Mouse (Mus musculus): ENCODE measurements at regions not wholly inside any gene's neighbourhood (a gene's known extent, or its start where the extent isn't known, plus 50 kb on each side); places are given as distances from the start of the nearest gene placed in this dataset.

GRCm38 (mm10) chr17:75716458-75716857, 164.7 kb upstream of the Fam98a start:
- no peaks in the 10 kb centered on the region for H3K36me3 ChIP-seq (ENCODE audit: control insufficient read depth, insufficient read depth, low read length, poor library complexity, severe bottlenecking)

GRCm38 (mm10) chr17:75714578-75714977, 162.8 kb upstream of the Fam98a start:
- H3K27me3 ChIP-seq (ENCODE audit: control insufficient read depth, insufficient read depth, low read length, poor library complexity, severe bottlenecking), result no peaks in the 10 kb centered on the region; the same call in 1 of the 2 replicates
- H3K36me3 ChIP-seq (ENCODE audit: control insufficient read depth, insufficient read depth, low read length, poor library complexity, severe bottlenecking), result no peaks in the 10 kb centered on the region
- no peak for DNase-seq (ENCODE audit: low read depth, low spot score)

More at GRCm38 (mm10) chr17:75716458-75716857, 164.7 kb upstream of the Fam98a start:
- H3K27me3 ChIP-seq (ENCODE audit: control insufficient read depth, insufficient read depth, low read length, poor library complexity, severe bottlenecking), result no peaks in the 10 kb centered on the region
- DNase-seq (ENCODE audit: low read depth, low spot score), result no peak

DNA sequence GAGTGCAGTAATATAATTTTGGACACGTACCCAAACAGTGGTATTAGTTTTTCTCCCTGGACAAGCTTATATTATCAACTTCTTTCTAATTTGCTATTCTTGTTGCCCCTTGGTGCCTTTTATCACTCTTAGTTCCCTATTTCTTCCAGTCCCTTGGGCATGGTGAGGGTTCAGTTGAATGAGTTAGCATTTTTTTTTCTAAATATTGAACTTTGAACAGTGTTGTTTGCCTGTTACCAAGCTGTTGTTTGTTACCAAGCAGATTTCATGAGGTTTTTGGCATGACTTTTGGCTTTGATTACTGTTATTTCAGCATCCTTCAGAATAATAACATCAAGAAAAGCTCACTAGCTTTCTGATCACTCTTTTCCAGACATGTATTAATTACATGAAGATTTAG, 162.3 kb upstream of the Fam98a start:
- H3K27me3 ChIP-seq (ENCODE audit: control insufficient read depth, insufficient read depth, low read length, poor library complexity, severe bottlenecking), result no peaks in the 10 kb centered on the region; the same call in 1 of the 2 replicates
- H3K36me3 ChIP-seq (ENCODE audit: control insufficient read depth, insufficient read depth, low read length, poor library complexity, severe bottlenecking), result no peaks in the 10 kb centered on the region
- no peak for DNase-seq (ENCODE audit: low read depth, low spot score)

DNA sequence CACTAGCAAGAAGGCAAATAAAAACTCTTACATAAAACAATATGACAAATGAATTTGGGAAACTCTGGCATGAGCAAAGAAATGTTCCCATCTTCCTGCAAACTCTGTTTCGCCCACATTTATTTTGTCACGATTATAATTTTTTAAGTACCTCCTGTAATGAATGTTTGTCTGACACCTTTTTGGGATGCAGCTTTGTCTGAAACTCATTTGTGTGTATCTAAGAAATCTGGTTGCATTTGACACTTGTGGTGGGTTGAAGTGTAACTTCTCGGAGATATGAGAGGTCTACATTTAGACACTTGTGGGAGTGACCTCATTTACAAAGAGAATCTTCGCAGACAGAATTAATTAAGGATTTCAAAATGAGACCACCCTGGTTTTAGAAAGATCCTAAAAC, 155.9 kb upstream of the Fam98a start:
- no peaks in the 10 kb centered on the region; the same call in 1 of the 2 replicates for H3K27me3 ChIP-seq (ENCODE audit: control insufficient read depth, insufficient read depth, low read length, poor library complexity, severe bottlenecking)
- no peak for DNase-seq (ENCODE audit: low read depth, low spot score)
- H3K36me3 ChIP-seq (ENCODE audit: control insufficient read depth, insufficient read depth, low read length, poor library complexity, severe bottlenecking), result no peaks in the 10 kb centered on the region

- no peaks in the 10 kb centered on the region for H3K36me3 ChIP-seq (ENCODE audit: control insufficient read depth, insufficient read depth, low read length, poor library complexity, severe bottlenecking)
- H3K27me3 ChIP-seq (ENCODE audit: control insufficient read depth, insufficient read depth, low read length, poor library complexity, severe bottlenecking), result no peaks in the 10 kb centered on the region
- DNase-seq (ENCODE audit: low read depth, low spot score), result no peak
Measured at GRCm38 (mm10) chr17:75705357-75705756, 153.6 kb upstream of the Fam98a start.

- Histone ChIP-seq H3K27me3 (ENCODE audit: control insufficient read depth, insufficient read depth, low read length, poor library complexity, severe bottlenecking) (no peaks in the 10 kb centered on the region), H3K36me3 (ENCODE audit: control insufficient read depth, insufficient read depth, low read length, poor library complexity, severe bottlenecking) (no peaks in the 10 kb centered on the region)
- no peak for DNase-seq (ENCODE audit: low read depth, low spot score)
Measured at GRCm38 (mm10) chr17:75703865-75704264, 152.1 kb upstream of the Fam98a start.

DNA sequence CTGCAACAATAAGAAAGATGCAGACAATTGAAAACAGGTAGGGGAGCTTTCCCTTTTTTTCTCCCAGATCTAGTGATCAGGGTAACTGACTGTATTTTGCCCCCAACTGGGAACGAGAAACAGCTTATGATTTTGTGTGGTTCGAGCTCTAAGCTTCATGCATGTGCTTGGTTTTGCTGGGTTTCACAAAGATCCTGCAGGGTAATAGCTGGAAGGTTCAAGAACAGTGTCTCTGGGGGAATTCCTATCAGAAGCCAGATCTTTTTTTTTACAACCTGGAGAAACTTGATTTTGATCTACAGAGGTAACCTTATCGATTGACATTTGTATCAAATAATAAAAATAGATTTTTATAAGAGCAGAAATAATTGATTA, 145.0 kb upstream of the Fam98a start:
- H3K36me3 ChIP-seq (ENCODE audit: control insufficient read depth, insufficient read depth, low read length, poor library complexity, severe bottlenecking), result no peaks in the 10 kb centered on the region

DNA sequence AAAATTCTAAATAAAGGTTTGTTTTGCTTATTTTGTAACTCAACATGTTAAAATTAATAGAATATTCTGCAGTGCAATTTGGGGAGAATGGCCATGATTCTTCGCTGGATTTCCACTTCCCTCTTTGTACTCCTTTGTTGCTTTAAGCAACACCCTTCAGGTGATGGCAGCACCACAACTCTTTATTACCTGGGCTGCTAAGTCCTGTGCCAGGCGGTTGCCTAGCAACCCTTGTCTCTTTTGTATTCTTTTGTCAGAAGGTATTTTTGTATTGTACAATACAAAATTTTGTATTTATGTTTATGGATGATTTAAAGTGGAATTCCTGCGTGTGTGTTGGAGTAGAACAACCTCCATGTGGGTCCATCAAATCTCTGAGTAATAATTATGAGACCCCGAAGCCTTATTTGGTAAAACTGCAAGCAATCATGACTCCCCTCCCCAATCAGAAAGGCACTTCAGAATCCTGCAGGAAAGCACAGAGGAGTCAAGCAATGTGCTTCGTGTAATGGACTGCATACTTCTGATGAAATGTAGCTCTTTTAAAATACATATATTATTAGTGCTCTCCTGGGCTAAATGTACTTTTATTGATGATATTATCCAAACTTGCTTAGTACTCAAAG, 144.5 kb upstream of the Fam98a start:
- DNase-seq (ENCODE audit: low read depth, low spot score), result no peak
- Histone ChIP-seq H3K27me3 (ENCODE audit: control insufficient read depth, insufficient read depth, low read length, poor library complexity, severe bottlenecking) (no peaks in the 10 kb centered on the region), H3K36me3 (ENCODE audit: control insufficient read depth, insufficient read depth, low read length, poor library complexity, severe bottlenecking) (no peaks in the 10 kb centered on the region)

More for the DNA sequence above, 145.0 kb upstream of the Fam98a start:
- DNase-seq (ENCODE audit: low read depth, low spot score), result no peak
- H3K27me3 ChIP-seq (ENCODE audit: control insufficient read depth, insufficient read depth, low read length, poor library complexity, severe bottlenecking), result no peaks in the 10 kb centered on the region

DNA sequence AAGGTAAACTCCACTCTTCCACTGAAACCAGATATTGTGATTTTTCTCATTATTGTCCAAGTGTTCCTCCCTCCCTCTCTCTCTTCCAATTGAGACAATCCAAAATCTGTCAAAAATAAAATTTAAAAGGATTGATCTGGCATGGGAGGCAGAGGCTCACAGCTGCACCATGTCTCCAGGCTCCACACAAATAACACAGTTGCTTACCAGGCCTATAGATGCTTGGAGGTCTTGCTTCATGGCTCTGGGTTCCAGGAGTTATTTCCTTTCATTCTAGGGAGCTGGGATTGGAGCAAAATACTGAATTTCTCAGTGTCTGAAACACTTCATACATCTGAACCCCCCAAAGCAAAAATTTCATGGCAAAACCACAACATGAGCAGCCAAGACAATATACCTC, 134.2 kb upstream of the Fam98a start:
- no peaks in the 10 kb centered on the region for H3K27me3 ChIP-seq (ENCODE audit: control insufficient read depth, insufficient read depth, low read length, poor library complexity, severe bottlenecking)
- DNase-seq (ENCODE audit: low read depth, low spot score), result no peak

GRCm38 (mm10) chr17:75646982-75647381, 95.2 kb upstream of the Fam98a start:
- no peak for DNase-seq (ENCODE audit: low read depth, low spot score)
- no peaks in the 10 kb centered on the region for H3K36me3 ChIP-seq (ENCODE audit: control insufficient read depth, insufficient read depth, low read length, poor library complexity, severe bottlenecking)
- H3K27me3 ChIP-seq (ENCODE audit: control insufficient read depth, insufficient read depth, low read length, poor library complexity, severe bottlenecking), result no peaks in the 10 kb centered on the region

More for the DNA sequence above, 134.2 kb upstream of the Fam98a start:
- no peaks in the 10 kb centered on the region for H3K36me3 ChIP-seq (ENCODE audit: control insufficient read depth, insufficient read depth, low read length, poor library complexity, severe bottlenecking)

GRCm38 (mm10) chr17:75644698-75645097, 93.0 kb upstream of the Fam98a start:
- Histone ChIP-seq H3K36me3 (ENCODE audit: control insufficient read depth, insufficient read depth, low read length, poor library complexity, severe bottlenecking) (no peaks in the 10 kb centered on the region), H3K27me3 (ENCODE audit: control insufficient read depth, insufficient read depth, low read length, poor library complexity, severe bottlenecking) (no peaks in the 10 kb centered on the region)
- DNase-seq (ENCODE audit: low read depth, low spot score), result no peak

- DNase-seq (ENCODE audit: low read depth, low spot score), result no peak
Measured at GRCm38 (mm10) chr17:75642311-75642710, 90.6 kb upstream of the Fam98a start.

DNA sequence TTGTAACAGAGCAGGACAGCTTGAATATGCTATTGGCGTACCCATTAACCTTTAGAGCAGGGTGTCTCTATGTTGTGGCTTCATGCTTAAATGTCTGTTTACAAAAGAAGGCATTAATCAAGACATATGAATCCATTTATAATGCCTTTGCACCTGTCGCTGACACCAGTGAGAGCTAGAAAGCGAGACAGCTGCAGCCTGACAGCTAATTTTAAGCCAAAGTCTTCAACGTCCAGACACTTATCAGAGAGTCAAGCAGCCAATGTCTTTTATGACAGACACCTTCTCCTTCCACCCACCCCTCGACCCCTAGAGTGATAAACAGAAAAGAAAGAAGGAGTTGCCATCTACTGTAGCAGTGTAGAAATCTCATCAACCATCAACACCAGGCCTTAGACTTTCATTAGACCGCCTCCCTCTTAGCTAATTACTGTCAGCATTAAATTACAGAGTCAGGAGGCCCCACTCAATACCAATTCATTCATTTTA, 89.3 kb upstream of the Fam98a start:
- Histone ChIP-seq H3K27me3 (ENCODE audit: control insufficient read depth, insufficient read depth, low read length, poor library complexity, severe bottlenecking) (no peaks in the 10 kb centered on the region), H3K36me3 (ENCODE audit: control insufficient read depth, insufficient read depth, low read length, poor library complexity, severe bottlenecking) (no peaks in the 10 kb centered on the region)
- no peak for DNase-seq (ENCODE audit: low read depth, low spot score)

More at GRCm38 (mm10) chr17:75642311-75642710, 90.6 kb upstream of the Fam98a start:
- no peaks in the 10 kb centered on the region for H3K36me3 ChIP-seq (ENCODE audit: control insufficient read depth, insufficient read depth, low read length, poor library complexity, severe bottlenecking)
- no peaks in the 10 kb centered on the region for H3K27me3 ChIP-seq (ENCODE audit: control insufficient read depth, insufficient read depth, low read length, poor library complexity, severe bottlenecking)

DNA sequence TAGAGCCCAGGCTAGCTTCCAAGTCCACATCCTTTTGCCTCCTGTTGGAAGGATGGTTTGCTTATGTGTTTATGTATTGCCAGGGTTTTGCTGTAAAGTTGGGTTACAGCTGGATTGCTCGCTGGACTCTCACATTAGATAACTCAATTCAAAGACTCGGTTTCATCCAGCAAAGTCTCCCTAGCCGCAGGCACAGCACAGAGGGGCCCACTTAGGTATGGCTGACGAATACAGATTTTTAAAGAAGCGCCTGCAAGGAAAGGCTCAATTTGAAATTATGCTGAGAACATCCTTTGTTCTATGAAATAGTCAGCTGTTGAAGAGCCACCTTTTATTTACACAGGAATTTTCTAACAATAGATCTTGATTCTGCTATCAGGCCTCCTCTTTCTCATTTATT, 88.8 kb upstream of the Fam98a start:
- H3K36me3 ChIP-seq (ENCODE audit: control insufficient read depth, insufficient read depth, low read length, poor library complexity, severe bottlenecking), result no peaks in the 10 kb centered on the region
- no peaks in the 10 kb centered on the region for H3K27me3 ChIP-seq (ENCODE audit: control insufficient read depth, insufficient read depth, low read length, poor library complexity, severe bottlenecking)
- no peak for DNase-seq (ENCODE audit: low read depth, low spot score)

DNA sequence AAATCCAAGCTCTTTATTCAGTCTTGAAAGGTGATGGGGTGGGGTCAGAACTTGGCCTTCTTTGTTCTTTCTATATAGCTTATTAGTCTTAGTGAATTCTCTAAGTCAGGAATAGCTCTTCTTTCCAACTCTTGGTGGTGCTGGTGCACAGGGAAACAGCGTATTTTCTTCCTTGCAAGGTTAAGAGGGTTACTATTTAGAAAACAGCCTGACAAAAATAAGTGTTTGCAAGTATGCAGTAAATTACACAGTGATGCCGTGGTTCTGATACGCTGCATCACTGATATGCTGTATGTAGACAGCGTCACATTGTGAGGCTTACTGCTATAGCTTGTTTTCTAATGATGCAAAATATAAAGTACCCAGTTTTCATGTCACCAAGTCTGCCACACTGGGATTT, 78.1 kb upstream of the Fam98a start:
- Histone ChIP-seq H3K36me3 (ENCODE audit: control insufficient read depth, insufficient read depth, low read length, poor library complexity, severe bottlenecking) (no peaks in the 10 kb centered on the region), H3K27me3 (ENCODE audit: control insufficient read depth, insufficient read depth, low read length, poor library complexity, severe bottlenecking) (no peaks in the 10 kb centered on the region)
- DNase-seq (ENCODE audit: low read depth, low spot score), result no peak

- DNase-seq (ENCODE audit: low read depth, low spot score), result no peak
- H3K27me3 ChIP-seq (ENCODE audit: control insufficient read depth, insufficient read depth, low read length, poor library complexity, severe bottlenecking), result no peaks in the 10 kb centered on the region
- H3K36me3 ChIP-seq (ENCODE audit: control insufficient read depth, insufficient read depth, low read length, poor library complexity, severe bottlenecking), result no peaks in the 10 kb centered on the region
Measured at GRCm38 (mm10) chr17:75619472-75619871, 67.7 kb upstream of the Fam98a start.
